Mouse (Mus musculus) MEL (cell line): ENCODE measurements at regions not wholly inside any gene's neighbourhood (a gene's known extent, or its start where the extent isn't known, plus 50 kb on each side); places are given as distances from the start of the nearest gene placed in this dataset.

Experiments
- CHD1 ChIP-seq: IDR thresholded peaks from 2 replicates; pipeline ENCODE4 v1.6.1; 2012; ENCODE audit warnings: low read depth, mild to moderate bottlenecking, inconsistent platforms, low read length, improper control_type of control experiment
- CTCF ChIP-seq, 3 experiments: IDR thresholded peaks in 2 of 3; conservative IDR thresholded peaks in 1 of 3; 2 replicates each; pipeline ENCODE4 v1.5.1; 2011 to 2012; ENCODE audit warnings: low read length in 3 of 3, low read depth in 2 of 3, mild to moderate bottlenecking in 2 of 3, improper control_type of control experiment in 1 of 3, inconsistent platforms in 1 of 3, mixed read lengths in 1 of 3, moderate library complexity in 1 of 3; ENCODE audit not compliant: control insufficient read depth in 1 of 3, insufficient read depth in 1 of 3, poor library complexity in 1 of 3, severe bottlenecking in 1 of 3
- E2F4 ChIP-seq: IDR thresholded peaks from 2 replicates; pipeline ENCODE4 v1.6.1; 2011; ENCODE audit warnings: low read depth, low read length, improper control_type of control experiment, borderline replicate concordance
- ELF1 ChIP-seq: IDR thresholded peaks from 2 replicates; pipeline ENCODE4 v1.6.1; 2014; ENCODE audit warnings: low read depth, mild to moderate bottlenecking, inconsistent platforms, low read length, improper control_type of control experiment, moderate library complexity
- EP300 ChIP-seq, 2 experiments: IDR thresholded peaks; 2 replicates each; pipeline ENCODE4 v1.6.1; 2011; ENCODE audit warnings: improper control_type of control experiment in 2 of 2, low read length in 2 of 2, low read depth in 1 of 2, mild to moderate bottlenecking in 1 of 2
- HCFC1 ChIP-seq: IDR thresholded peaks from 2 replicates; pipeline ENCODE4 v1.6.1; 2012; ENCODE audit warnings: low read depth, mild to moderate bottlenecking, inconsistent platforms, low read length, improper control_type of control experiment, moderate library complexity
- NELFE ChIP-seq: IDR thresholded peaks from 2 replicates; pipeline ENCODE4 v1.6.1; 2011; ENCODE audit warnings: low read depth, low read length, improper control_type of control experiment
- POLR2A ChIP-seq, 2 experiments: IDR thresholded peaks; 2 replicates each; pipeline ENCODE4 v1.6.1; 2011 to 2012; ENCODE audit warnings: low read length in 2 of 2, mild to moderate bottlenecking in 2 of 2, control low read depth in 1 of 2, improper control_type of control experiment in 1 of 2, low read depth in 1 of 2, moderate library complexity in 1 of 2; ENCODE audit not compliant: control insufficient read depth in 1 of 2, insufficient read depth in 1 of 2, poor library complexity in 1 of 2
- SIN3A ChIP-seq: IDR thresholded peaks from 2 replicates; pipeline ENCODE4 v1.6.1; 2012; ENCODE audit warnings: low read length, improper control_type of control experiment, inconsistent platforms
- TAL1 ChIP-seq: IDR thresholded peaks from 2 replicates; pipeline ENCODE4 v1.6.1; 2012; ENCODE audit warnings: mild to moderate bottlenecking, inconsistent platforms, low read length, moderate library complexity, mixed read lengths
- TBP ChIP-seq: IDR thresholded peaks from 2 replicates; pipeline ENCODE4 v1.8.0; 2011; ENCODE audit warnings: low read depth, low read length, improper control_type of control experiment

DNA sequence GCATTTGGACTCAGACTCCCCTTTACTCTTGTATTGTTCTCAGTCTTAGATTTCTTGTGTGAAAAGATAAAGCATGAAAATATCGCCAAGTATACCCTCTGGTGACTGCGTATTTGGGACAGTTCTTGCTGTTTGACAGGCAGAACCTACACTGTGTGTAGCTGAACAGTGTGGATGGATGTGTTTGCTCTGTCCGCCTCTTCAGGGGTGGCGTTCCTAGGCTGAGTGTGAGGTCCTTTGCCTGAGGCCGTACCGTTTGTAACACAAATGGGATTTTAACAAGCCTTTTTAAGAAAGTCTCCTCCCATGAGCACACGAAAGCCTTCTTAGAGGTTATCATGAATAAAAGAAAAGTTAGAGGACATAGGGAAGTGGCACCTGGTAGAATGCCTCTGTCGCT is 153.3 kb upstream of the Dnajc19 start:
- no peak for TF ChIP-seq CTCF (IDR thresholded peaks at IDR 0.05 in 2 of 3, conservative IDR thresholded peaks at IDR 0.05 in 1 of 3; ENCODE audit: control insufficient read depth in 1 of 3, insufficient read depth in 1 of 3, low read depth in 2 of 3, low read length in 3 of 3, poor library complexity in 1 of 3, severe bottlenecking in 1 of 3)
- TF ChIP-seq HCFC1: no peak
- TF ChIP-seq POLR2A (IDR thresholded peaks at IDR 0.05; ENCODE audit: control insufficient read depth in 1 of 2, insufficient read depth in 1 of 2, low read depth in 1 of 2, low read length in 2 of 2, poor library complexity in 1 of 2): no peak
- TF ChIP-seq SIN3A: no peak
- TF ChIP-seq ELF1: no peak
- no peak for TF ChIP-seq TBP
- TF ChIP-seq E2F4: no peak
- TF ChIP-seq TAL1: no peak
- no peak for TF ChIP-seq NELFE
- no peak for TF ChIP-seq CHD1
- TF ChIP-seq EP300 (IDR thresholded peaks at IDR 0.05; ENCODE audit: low read depth in 1 of 2, low read length in 2 of 2): no peak
